Mouse (Mus musculus) testis, adult 2 months (tissue): ENCODE measurements around the gene Mcoln2. TPM values are rescaled to one million over a fixed set of nuclear protein-coding genes. Genes with fewer than 3 reads are reported as not detected.

Source experiments
- H3K27ac ChIP-seq: fragments of 200-500 bp; 2 replicates; pipeline ENCODE4 v1.5.1; 2012; ENCODE audit warnings: low read depth, low read length; ENCODE audit not compliant: control insufficient read depth, insufficient read depth
- H3K27me3 ChIP-seq: fragments of 200-500 bp; 2 replicates; pipeline ENCODE4 v1.6.1; 2012; ENCODE audit warnings: mild to moderate bottlenecking, low read length, moderate library complexity; ENCODE audit not compliant: control insufficient read depth, insufficient read depth
- H3K36me3 ChIP-seq: fragments of 200-500 bp; 2 replicates; pipeline ENCODE4 v1.6.1; 2012; ENCODE audit warnings: mild to moderate bottlenecking, low read length; ENCODE audit not compliant: control insufficient read depth, insufficient read depth
- H3K4me1 ChIP-seq: fragments of 200-500 bp; 2 replicates; pipeline ENCODE4 v1.6.1; 2012; ENCODE audit warnings: low read length; ENCODE audit not compliant: control insufficient read depth, insufficient read depth
- H3K4me3 ChIP-seq: fragments of 200-500 bp; 2 replicates; pipeline ENCODE4 v1.5.1; 2012; ENCODE audit warnings: low read depth, mild to moderate bottlenecking, low read length, moderate library complexity, mixed read lengths; ENCODE audit not compliant: control insufficient read depth
- CTCF ChIP-seq: fragments of 200-500 bp; IDR thresholded peaks from 2 replicates; pipeline ENCODE4 v1.5.1; 2012; ENCODE audit warnings: low read depth, mild to moderate bottlenecking, inconsistent platforms, low read length, moderate library complexity; ENCODE audit not compliant: control insufficient read depth, insufficient read depth, insufficient replicate concordance
- POLR2A ChIP-seq: fragments of 200-500 bp; IDR thresholded peaks from 2 replicates; pipeline ENCODE4 v1.6.1; 2012; ENCODE audit warnings: low read depth, mild to moderate bottlenecking, inconsistent platforms, low read length, moderate library complexity; ENCODE audit not compliant: control insufficient read depth
- polyA plus RNA-seq: library from polyadenylated mRNA; depleted of rRNA; stranded (reverse); fragments of >200 nt; gene quantifications from 2 replicates; pipeline ENCODE4 v1.2.3, GENCODE M21; 2012; rRNA removed

The Mcoln2 gene
- 0.32 and 0.34 TPM in 2 replicates for polyA plus RNA-seq

- H3K27ac ChIP-seq = no peak within 1 kb of the TSS
- H3K27me3 ChIP-seq = peaks cover 3% of the 10 kb centered on the region; the same call in 1 of the 2 replicates
Observed at GRCm38 (mm10) chr3:146149156-146150057, at the start of gene Mcoln2. Mcoln2 (plus strand) TSS chr3:146149833.

DNA sequence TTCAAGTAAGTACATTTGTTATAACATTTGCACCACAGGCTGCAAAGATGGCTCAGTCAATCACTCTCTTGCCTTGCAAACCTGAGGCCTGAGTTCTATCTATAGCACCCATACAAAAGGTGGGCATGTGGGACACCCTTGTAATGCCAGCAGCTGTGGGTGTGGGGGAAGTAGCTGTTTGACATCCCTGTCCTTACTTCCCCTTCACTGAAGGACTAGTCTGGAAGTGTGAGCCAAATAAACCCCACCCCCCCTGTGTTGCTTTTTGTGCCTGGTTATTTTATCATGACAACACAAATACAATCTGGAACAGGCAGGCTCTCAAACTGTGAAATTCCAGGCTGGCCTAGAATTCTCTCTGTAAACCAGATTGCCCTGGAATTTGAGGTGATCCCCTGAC is 49.7 kb upstream of the Mcoln2 start:
- H3K36me3 ChIP-seq = no peaks in the 10 kb centered on the region
- no peak overlapping the region for H3K4me3 ChIP-seq
- H3K27me3 ChIP-seq = no peaks in the 10 kb centered on the region
- TF ChIP-seq CTCF = no peak
- no peak for TF ChIP-seq POLR2A
- no peak overlapping the region for H3K27ac ChIP-seq
- H3K4me1 ChIP-seq = peaks cover 4% of the 10 kb centered on the region; the same call in 1 of the 2 replicates

More at GRCm38 (mm10) chr3:146149156-146150057, at the start of gene Mcoln2:
- peak within 1 kb of the TSS; percentile 60 for H3K4me3 ChIP-seq
- H3K36me3 ChIP-seq = no peaks in the 10 kb centered on the region
- TF ChIP-seq POLR2A (no peak), CTCF (no peak)
- H3K4me1 ChIP-seq = peaks cover 9% of the 10 kb centered on the region

DNA sequence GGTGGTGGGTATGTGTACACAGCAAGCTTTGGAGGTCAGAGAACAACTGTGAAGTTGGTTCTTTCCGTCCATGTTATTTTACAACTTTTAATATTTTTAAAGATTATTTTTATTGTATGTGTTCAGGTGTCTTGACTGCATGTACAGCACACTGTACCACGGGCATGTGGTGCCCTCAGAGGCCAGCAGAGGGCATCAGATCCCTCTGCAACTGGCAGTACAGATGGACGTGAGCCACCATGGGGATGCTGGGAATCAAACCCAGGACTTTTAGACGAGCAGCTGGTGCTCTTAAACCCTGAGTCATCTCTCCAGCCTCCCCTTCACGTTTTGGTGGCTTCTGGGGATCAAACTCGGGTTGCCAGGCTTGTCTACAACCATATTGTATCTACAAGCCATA is 47.6 kb upstream of the Mcoln2 start:
- no peak overlapping the region for H3K27ac ChIP-seq
- no peak overlapping the region for H3K4me3 ChIP-seq
- peaks cover 4% of the 10 kb centered on the region for H3K4me1 ChIP-seq
- no peaks in the 10 kb centered on the region for H3K36me3 ChIP-seq
- TF ChIP-seq POLR2A (no peak), CTCF (peak; percentile 41; the same call in 1 of the 2 replicates)
- no peaks in the 10 kb centered on the region for H3K27me3 ChIP-seq

GRCm38 (mm10) chr3:146107116-146107849 is 42.4 kb upstream of the Mcoln2 start:
- peak overlapping the region; percentile 93 for H3K4me3 ChIP-seq

DNA sequence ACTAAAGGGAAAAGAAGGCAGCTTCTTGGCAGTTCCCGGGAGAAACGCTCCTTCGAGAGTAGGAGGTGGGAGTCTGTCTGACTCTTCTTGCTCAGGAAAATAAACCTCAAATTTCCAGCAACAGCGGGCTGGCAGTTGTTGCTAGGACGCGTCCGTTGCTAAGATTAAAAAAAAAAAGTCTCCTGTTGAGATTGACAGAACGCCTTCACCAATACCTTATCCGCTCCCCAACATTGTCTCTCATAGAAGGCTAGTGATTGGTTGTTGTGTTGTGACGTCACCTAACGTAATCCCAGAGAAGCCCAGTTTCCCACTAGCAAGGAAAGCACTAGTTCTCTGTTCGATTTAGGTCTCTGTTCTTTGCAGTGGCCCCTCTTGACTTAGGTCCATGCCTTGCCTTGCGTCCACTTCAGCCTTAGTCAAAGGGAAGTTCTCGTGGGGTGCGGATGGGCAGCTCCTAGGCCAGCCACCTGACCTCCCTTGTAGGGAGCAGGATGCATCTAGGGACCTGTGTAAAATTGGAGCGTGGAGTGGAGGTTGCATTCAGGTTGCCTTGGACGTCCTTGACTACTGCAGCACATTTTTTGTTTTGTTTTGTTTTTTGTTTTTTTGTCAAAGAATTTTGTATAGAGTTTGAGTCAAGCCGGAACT is 41.6 kb upstream of the Mcoln2 start, which contains the start of gene Wdr63:
Wdr63 (minus strand) TSS at position 210 of the 651 bp plus-strand sequence.
- Histone ChIP-seq H3K36me3 (no peaks in the 10 kb centered on the region), H3K4me3 (peak within 1 kb of the TSS; percentile 93), H3K27ac (peak within 1 kb of the TSS; percentile 94), H3K27me3 (no peaks in the 10 kb centered on the region), H3K4me1 (peaks cover 6% of the 10 kb centered on the region)
- no peak for TF ChIP-seq CTCF

More at GRCm38 (mm10) chr3:146107116-146107849, 42.4 kb upstream of the Mcoln2 start:
- H3K4me1 ChIP-seq = peaks cover 6% of the 10 kb centered on the region
- no peaks in the 10 kb centered on the region for H3K36me3 ChIP-seq
- TF ChIP-seq CTCF (no peak), POLR2A (no peak)
- no peaks in the 10 kb centered on the region for H3K27me3 ChIP-seq
- H3K27ac ChIP-seq = peak overlapping the region; percentile 94

DNA sequence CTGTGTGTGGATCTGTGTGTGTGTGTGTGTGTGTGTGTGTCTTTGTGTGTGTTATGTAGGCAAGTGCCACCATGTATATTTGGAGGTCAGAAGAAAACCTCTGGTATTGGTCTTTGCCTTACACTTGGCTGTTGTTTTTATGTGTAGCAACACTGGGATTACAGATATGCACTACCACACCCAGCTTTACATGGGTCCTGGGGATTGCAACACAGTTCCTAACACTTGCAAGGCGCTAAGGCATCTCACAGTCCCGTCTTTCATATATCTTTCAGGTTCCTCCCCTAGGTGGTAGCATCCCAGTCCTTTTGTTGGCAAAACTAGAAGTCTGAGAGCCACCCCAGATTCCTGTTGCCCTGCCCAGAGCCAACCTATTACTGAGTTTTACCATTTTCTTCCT is 40.7 kb upstream of the Mcoln2 start:
- no peak overlapping the region; the same call in 1 of the 2 replicates for H3K4me3 ChIP-seq
- H3K27me3 ChIP-seq = no peaks in the 10 kb centered on the region
- H3K4me1 ChIP-seq = peaks cover 6% of the 10 kb centered on the region
- H3K36me3 ChIP-seq = no peaks in the 10 kb centered on the region
- TF ChIP-seq CTCF = no peak
- no peak for TF ChIP-seq POLR2A
- no peak overlapping the region for H3K27ac ChIP-seq
